Mouse (Mus musculus) intestine, postnatal 0 days (tissue): ENCODE data around the gene Fzd2. TPM values are rescaled to one million over a fixed set of nuclear protein-coding genes. Genes with fewer than 3 reads are reported as not detected.
"Not testable (repeated sequence)": the region's sequence is repeated elsewhere in the genome, so short reads cannot be mapped to it uniquely, and the experiment has no call there.

Experiments used
- ATAC-seq: fragments of 200-750 bp; cut with Nextera tagmentation; 2 replicates; pipeline ENCODE4 v1.8.0; 2017; ENCODE audit warnings: mild to moderate bottlenecking, moderate TSS enrichment, moderate library complexity
- H3K27ac ChIP-seq: fragments of 300-500 bp; sonication (generic); 2 replicates; pipeline ENCODE4 v1.5.1; 2014; ENCODE audit warnings: mild to moderate bottlenecking, low read depth, low read length, moderate library complexity
- H3K27me3 ChIP-seq: fragments of 300-500 bp; sonication (generic); replicated peaks from 2 replicates; pipeline ENCODE4 v1.6.1; 2014; ENCODE audit warnings: low read length, mixed read lengths; ENCODE audit not compliant: control insufficient read depth, insufficient read depth
- H3K36me3 ChIP-seq: fragments of 300-500 bp; sonication (generic); 2 replicates; pipeline ENCODE4 v1.6.1; 2014; ENCODE audit warnings: mild to moderate bottlenecking, moderate library complexity; ENCODE audit not compliant: control insufficient read depth, insufficient read depth
- H3K4me1 ChIP-seq: fragments of 300-500 bp; sonication (generic); replicated peaks from 2 replicates; pipeline ENCODE4 v1.6.1; 2014; ENCODE audit warnings: antibody characterized with exemption, low read length, mixed read lengths; ENCODE audit not compliant: control insufficient read depth, insufficient read depth
- H3K4me2 ChIP-seq: fragments of 300-500 bp; sonication (generic); replicated peaks from 2 replicates; pipeline ENCODE4 v1.6.1; 2014; ENCODE audit warnings: low read depth, mild to moderate bottlenecking, moderate library complexity
- H3K4me3 ChIP-seq: fragments of 300-500 bp; sonication (generic); 2 replicates; pipeline ENCODE4 v1.5.1; 2014; ENCODE audit warnings: low read depth, low read length
- H3K9ac ChIP-seq: fragments of 300-500 bp; sonication (generic); 2 replicates; pipeline ENCODE4 v1.6.1; 2014; ENCODE audit warnings: mild to moderate bottlenecking, low read depth, low read length
- H3K9me3 ChIP-seq: fragments of 300-500 bp; sonication (generic); 2 replicates; pipeline ENCODE4 v1.6.1; 2016; ENCODE audit warnings: mixed run types; ENCODE audit not compliant: control insufficient read depth
- CTCF ChIP-seq: sonication (generic); IDR thresholded peaks from 2 replicates; pipeline ENCODE4 v1.5.1; 2016; ENCODE audit warnings: low read depth, mild to moderate bottlenecking, control low read depth, antibody characterized with exemption, moderate library complexity
- WGBS: fragments of 180-500 bp; shearing (Covaris S2); extraction: QIAGEN DNeasy Blood & Tissue Kit; methylation state at CpG from one replicate; pipeline ENCODE4 v1.1.7; 2014; 5-methylcytosine and 5-hydroxymethylcytosine counted together
- polyA plus RNA-seq: library from polyadenylated mRNA; unstranded; fragments of >200 nt; fragmentation: Nextera tagmentation; extraction: Ambion mirVana; gene quantifications from 2 replicates; pipeline ENCODE4 v1.2.1, GENCODE M21; 2015

The Fzd2 gene
- polyA plus RNA-seq, 1 experiment from 2014 or later, result 6.2 TPM

- Histone ChIP-seq H3K27ac (no peak overlapping the region), H3K27me3 (peaks cover 34% of the 10 kb centered on the region), H3K9ac (peak overlapping the region; percentile 58), H3K9me3 (no peaks in the 10 kb centered on the region), H3K36me3 (no peaks in the 10 kb centered on the region), H3K4me2 (peak overlapping the region; percentile 82), H3K4me1 (no peaks in the 10 kb centered on the region), H3K4me3 (peak overlapping the region; percentile 66)
- TF ChIP-seq CTCF, result peak; percentile 31; the same call in 1 of the 2 replicates
- ATAC-seq, result no peak
- 9% methylated on average over 62 of the region's 62 CpGs for WGBS
Measured at GRCm38 (mm10) chr11:102605553-102606416, 1.6 kb downstream of the Fzd2 start.

GRCm38 (mm10) chr11:102606751-102607171, 2.6 kb downstream of the Fzd2 start:
- no peak overlapping the region for H3K27ac ChIP-seq
- peak overlapping the region; percentile 82 for H3K4me2 ChIP-seq
- peak overlapping the region; percentile 66 for H3K4me3 ChIP-seq
- no peaks in the 10 kb centered on the region for H3K36me3 ChIP-seq
- peaks cover 37% of the 10 kb centered on the region for H3K27me3 ChIP-seq
- no peaks in the 10 kb centered on the region for H3K4me1 ChIP-seq
- H3K9me3 ChIP-seq, result no peaks in the 10 kb centered on the region
- no peak for TF ChIP-seq CTCF
- 0 out of 2 replicates have a peak overlapping the region, but pooled peaks have one; percentile 4 for H3K9ac ChIP-seq
- ATAC-seq, result no peak
- WGBS, result 27% methylated on average over 12 of the region's 12 CpGs

- 20% methylated on average over 12 of the region's 12 CpGs for WGBS
- peak overlapping the region; percentile 82 for H3K4me2 ChIP-seq
- H3K27ac ChIP-seq, H3K4me1 ChIP-seq, H3K9me3 ChIP-seq, H3K9ac ChIP-seq, H3K36me3 ChIP-seq, ATAC-seq: not testable (repeated sequence)
- peaks cover 37% of the 10 kb centered on the region for H3K27me3 ChIP-seq
- peak overlapping the region; percentile 66 for H3K4me3 ChIP-seq
Measured at GRCm38 (mm10) chr11:102607201-102607600, 3.0 kb downstream of the Fzd2 start.

GRCm38 (mm10) chr11:102607686-102608548, 3.7 kb downstream of the Fzd2 start:
- no peak overlapping the region for H3K27ac ChIP-seq
- 47% methylated on average over 10 of the region's 10 CpGs for WGBS
- no peaks in the 10 kb centered on the region for H3K36me3 ChIP-seq
- H3K27me3 ChIP-seq, result peaks cover 36% of the 10 kb centered on the region
- H3K9ac ChIP-seq, result no peak overlapping the region
- H3K9me3 ChIP-seq, result no peaks in the 10 kb centered on the region
- H3K4me2 ChIP-seq, result peak overlapping the region; percentile 82
- no peak for TF ChIP-seq CTCF
- ATAC-seq, result no peak
- no peaks in the 10 kb centered on the region for H3K4me1 ChIP-seq
- peak overlapping the region; percentile 66 for H3K4me3 ChIP-seq

- H3K9me3 ChIP-seq, result no peaks in the 10 kb centered on the region
- H3K27ac ChIP-seq, result no peak overlapping the region
- no peaks in the 10 kb centered on the region for H3K36me3 ChIP-seq
- no peak overlapping the region for H3K9ac ChIP-seq
- WGBS, result 48% methylated on average over 4 of the region's 4 CpGs
- no peak for ATAC-seq
- H3K27me3 ChIP-seq, result peaks cover 34% of the 10 kb centered on the region
- TF ChIP-seq CTCF, result no peak
- no peak overlapping the region for H3K4me2 ChIP-seq
- no peak overlapping the region for H3K4me3 ChIP-seq
- H3K4me1 ChIP-seq, result no peaks in the 10 kb centered on the region
Measured at GRCm38 (mm10) chr11:102608691-102609090, 4.5 kb downstream of the Fzd2 start.

- no peak for ATAC-seq
- Histone ChIP-seq H3K36me3 (no peaks in the 10 kb centered on the region), H3K4me3 (no peak overlapping the region), H3K9me3 (no peaks in the 10 kb centered on the region), H3K27me3 (peaks cover 31% of the 10 kb centered on the region), H3K4me2 (no peak overlapping the region), H3K9ac (no peak overlapping the region), H3K4me1 (no peaks in the 10 kb centered on the region), H3K27ac (no peak overlapping the region)
- whole genome bisulfite sequencing, result 64% methylated on average over 8 of the region's 8 CpGs
- TF ChIP-seq CTCF, result no peak
Measured at GRCm38 (mm10) chr11:102609483-102609882, 5.3 kb downstream of the Fzd2 start.
